In genomic region chr1:57995432-57996132, GRCm38 (mm10) we compare ENCODE assay signal across 8 mouse cellular contexts. TPM values are rescaled to one million over a fixed set of nuclear protein-coding genes. Genes with fewer than 3 reads are reported as not detected.
DNase-seq lines count a peak whose midpoint lies in the region; ATAC-seq lines count a peak whose summit lies in the region.

Gene Sgo2a (plus strand): TSS chr1:57995971.

- peak within 1 kb of the TSS; percentile 71 for H3K9ac ChIP-seq in hindbrain, embryonic 12.5 days

- no peaks in the 10 kb centered on the region; the same call in 1 of the 2 replicates for H3K36me3 ChIP-seq in hindbrain, embryonic 12.5 days

- peak; percentile 99 for DNase-seq in NIH3T3 (ENCODE audit: low read depth)
- DNase-seq in cerebellum, postnatal 10 days, result peak; percentile 98
- DNase-seq in frontal cortex, postnatal 10 days (ENCODE audit: low spot score in 2 of 2), result peak; percentile 84 to 89
- peak; percentile 85 to 92 for DNase-seq in layer of hippocampus, postnatal 14 days (ENCODE audit: low spot score in 2 of 2)
- peak; percentile 94 for DNase-seq in lung, postnatal 14 days
- peak; percentile 88 for DNase-seq in retina, adult 2 months (ENCODE audit: low read depth, low spot score)
- DNase-seq in thymus, postnatal 36 days, result peak; percentile 90 to 92

- peak within 1 kb of the TSS; percentile 89 for H3K27ac ChIP-seq in hindbrain, embryonic 12.5 days

- ATAC-seq in hindbrain, embryonic 12.5 days (ENCODE audit: low FRiP score), result peak; percentile 99

- 7% methylated on average over 30 of the region's 30 CpGs for WGBS in hindbrain, embryonic 12.5 days

- peaks cover 15% of the 10 kb centered on the region for H3K4me1 ChIP-seq in hindbrain, embryonic 12.5 days

- H3K27me3 ChIP-seq in hindbrain, embryonic 12.5 days, result no peaks in the 10 kb centered on the region

- H3K4me2 ChIP-seq in hindbrain, embryonic 12.5 days (replicated peaks), result peak within 1 kb of the TSS; percentile 67

- H3K9me3 ChIP-seq in hindbrain, embryonic 12.5 days (replicated peaks), result no peaks in the 10 kb centered on the region

- H3K4me3 ChIP-seq in hindbrain, embryonic 12.5 days, result peak within 1 kb of the TSS; percentile 93

RNA-seq across cellular contexts. Expression of gene Sgo2a, which starts in this region (rescaled TPM):
- polyA plus RNA-seq in hindbrain, embryonic 12.5 days (2016; fragmentation: Nextera tagmentation; extraction: Ambion mirVana), result 17.3 and 18.0 TPM in 2 replicates
- 1 to 10 TPM in 1 of 2 experiments, under 1 TPM in 1; 0.95 to 1.4 TPM for total RNA-seq in layer of hippocampus, postnatal 14 days (2021)

Comparison
In these comparisons a context has a peak if more than half of its experiments do, and no peak if none do; other contexts are left out.
1. Peak in every context shown above with its lines: DNase-seq, ATAC-seq, H3K4me3 ChIP-seq and H3K27ac ChIP-seq.